ENCODE assay signal across 13 mouse cellular contexts in genomic region chr8:120512326-120512725, GRCm38 (mm10).
DNase-seq lines count a peak whose midpoint lies in the region; ATAC-seq and TF ChIP-seq lines count a peak whose summit lies in the region.
"Had no signal": no experiment of that assay in that cellular context is flagged by ENCODE, and none has a peak within 500 bp of the region (broad histone marks: within the 10 kb centered on the region; RNA-seq: fewer than 3 reads in every experiment).

No protein-coding gene starts in this region.

- peak overlapping the region; percentile 68; the same call in 1 of the 2 replicates for H3K27ac ChIP-seq in heart, embryonic 15.5 days
- peak overlapping the region; percentile 97 for H3K27ac ChIP-seq in forebrain, embryonic 12.5 days
- no peak overlapping the region for H3K27ac ChIP-seq in limb, embryonic 13.5 days

- no peak overlapping the region for H3K4me2 ChIP-seq in heart, embryonic 15.5 days
- H3K4me2 ChIP-seq in forebrain, embryonic 12.5 days = peak overlapping the region; percentile 49; the same call in 1 of the 2 replicates
- H3K4me2 ChIP-seq in limb, embryonic 13.5 days (replicated peaks) = peak overlapping the region; percentile 23
- H3K4me2 ChIP-seq: intestine, embryonic 15.5 days had no signal

- H3K4me3 ChIP-seq in heart, embryonic 15.5 days = no peak overlapping the region
- H3K4me3 ChIP-seq in E14TG2a.4 (replicated peaks; ENCODE audit: low read length) = peak overlapping the region; percentile 60
- H3K4me3 ChIP-seq in forebrain, embryonic 12.5 days (replicated peaks) = no peak overlapping the region
- H3K4me3 ChIP-seq in limb, embryonic 13.5 days = no peak overlapping the region
- H3K4me3 ChIP-seq: erythroblast, embryonic 14.5 days; intestine, embryonic 15.5 days had no signal

- peaks cover 90% of the 10 kb centered on the region for H3K4me1 ChIP-seq in heart, embryonic 15.5 days (replicated peaks)
- peaks cover 96% of the 10 kb centered on the region for H3K4me1 ChIP-seq in E14TG2a.4 (replicated peaks; ENCODE audit: low read depth, low read length)
- peaks cover 100% of the 10 kb centered on the region for H3K4me1 ChIP-seq in forebrain, embryonic 12.5 days
- peaks cover 92% of the 10 kb centered on the region for H3K4me1 ChIP-seq in limb, embryonic 13.5 days

- no peak for ATAC-seq in heart, embryonic 15.5 days (replicated peaks; ENCODE audit: insufficient number of reproducible peaks, insufficient read depth, low FRiP score, low read depth)
- no peak for ATAC-seq in forebrain, embryonic 12.5 days (ENCODE audit: low FRiP score)
- ATAC-seq in limb, embryonic 13.5 days (ENCODE audit: low FRiP score, low read depth) = no peak
- ATAC-seq: intestine, embryonic 15.5 days had no signal

- H3K9ac ChIP-seq in heart, embryonic 15.5 days = no peak overlapping the region
- H3K9ac ChIP-seq in forebrain, embryonic 12.5 days = peak overlapping the region; percentile 36; the same call in 1 of the 2 replicates
- H3K9ac ChIP-seq in limb, embryonic 13.5 days = no peak overlapping the region
- H3K9ac ChIP-seq: intestine, embryonic 15.5 days had no signal

- H3K36me3 ChIP-seq in heart, embryonic 15.5 days = no peaks in the 10 kb centered on the region
- no peaks in the 10 kb centered on the region for H3K36me3 ChIP-seq in E14TG2a.4 (ENCODE audit: insufficient read depth, low read length)
- H3K36me3 ChIP-seq in forebrain, embryonic 12.5 days (replicated peaks) = no peaks in the 10 kb centered on the region
- H3K36me3 ChIP-seq in limb, embryonic 13.5 days = no peaks in the 10 kb centered on the region
- H3K36me3 ChIP-seq: intestine, embryonic 15.5 days had no signal

- H3K27me3 ChIP-seq in heart, embryonic 15.5 days = no peaks in the 10 kb centered on the region
- H3K27me3 ChIP-seq in E14TG2a.4 (ENCODE audit: insufficient read depth, low read length) = no peaks in the 10 kb centered on the region
- H3K27me3 ChIP-seq in forebrain, embryonic 12.5 days = peaks cover 35% of the 10 kb centered on the region
- H3K27me3 ChIP-seq in limb, embryonic 13.5 days = peaks cover 6% of the 10 kb centered on the region
- H3K27me3 ChIP-seq: intestine, embryonic 15.5 days had no signal

- H3K9me3 ChIP-seq in heart, embryonic 15.5 days (replicated peaks) = no peaks in the 10 kb centered on the region
- no peaks in the 10 kb centered on the region for H3K9me3 ChIP-seq in E14TG2a.4 (ENCODE audit: low read length)
- no peaks in the 10 kb centered on the region for H3K9me3 ChIP-seq in forebrain, embryonic 12.5 days
- no peaks in the 10 kb centered on the region for H3K9me3 ChIP-seq in limb, embryonic 13.5 days
- H3K9me3 ChIP-seq: intestine, embryonic 15.5 days had no signal

- WGBS in heart, embryonic 15.5 days = 59% methylated on average over 11 of the region's 11 CpGs
- WGBS in forebrain, embryonic 12.5 days = 34% methylated on average over 11 of the region's 11 CpGs
- WGBS in limb, embryonic 13.5 days = 18% methylated on average over 11 of the region's 11 CpGs

- DNase-seq in heart, postnatal 4 days = no peak
- DNase-seq in lung, postnatal 14 days = no peak
- DNase-seq in kidney, adult 9 months = no peak
- no peak for DNase-seq in frontal cortex, adult 2 months (ENCODE audit: extremely low spot score in 1 of 2, low spot score in 1 of 2)
- DNase-seq: gastrocnemius, postnatal 25 days; lung, adult 18-20 months; right cerebral cortex, adult 18-20 months had no signal

- TF ChIP-seq CTCF in E14TG2a.4 (conservative IDR thresholded peaks at IDR 0.05; ENCODE audit: low read length) = no peak
